Mouse (Mus musculus) kidney, postnatal 14 days (tissue): ENCODE results near the gene Slc6a6.

Experiments used
- DNase-seq: peaks from one replicate; pipeline ENCODE4 v3.0.0; 2022; ENCODE audit warnings: mixed read lengths

Slc6a6 gene

GRCm38 (mm10) chr6:91788311-91788798, 104.5 kb downstream of the Slc6a6 start:
- no peak for DNase-seq

GRCm38 (mm10) chr6:91795640-91796039, 111.8 kb downstream of the Slc6a6 start:
- DNase-seq = no peak

GRCm38 (mm10) chr6:91796064-91796463, 112.2 kb downstream of the Slc6a6 start:
- DNase-seq = peak; percentile 85

- no peak for DNase-seq
Measured at GRCm38 (mm10) chr6:91796736-91797135, 112.9 kb downstream of the Slc6a6 start.

GRCm38 (mm10) chr6:91798496-91798895, 114.6 kb downstream of the Slc6a6 start:
- no peak for DNase-seq

- no peak for DNase-seq
Measured at GRCm38 (mm10) chr6:91804177-91804576, 120.3 kb downstream of the Slc6a6 start.

- DNase-seq = peak; percentile 6
Measured at GRCm38 (mm10) chr6:91807169-91807568, 123.3 kb downstream of the Slc6a6 start.

- no peak for DNase-seq
Measured at GRCm38 (mm10) chr6:91808022-91808421, 124.2 kb downstream of the Slc6a6 start.
